Mouse (Mus musculus) erythroblast, adult 5-6 weeks (primary cell): ENCODE measurements around the gene E4f1. TPM values are rescaled to one million over a fixed set of nuclear protein-coding genes. Genes with fewer than 3 reads are reported as not detected.
"Not testable (repeated sequence)": the region's sequence is repeated elsewhere in the genome, so short reads cannot be mapped to it uniquely, and the experiment has no call there.

Experiments used
- ATAC-seq: replicated peaks from 2 replicates; pipeline ENCODE4 v1.8.0; 2016; ENCODE audit warnings: moderate number of reproducible peaks, mild to moderate bottlenecking, moderate TSS enrichment, inconsistent platforms; ENCODE audit not compliant: poor library complexity, low FRiP score, severe bottlenecking
- total RNA-seq, 2 experiments: library from RNA; stranded (forward) in 1 of 2; stranded (reverse) in 1 of 2; fragments of 150-400 nt in 1 of 2; fragments of 200-764, 138-1000 nt in 1 of 2; gene quantifications; 2 replicates each; pipeline versions ENCODE4 v1.2.3 to v1.2.4; 2015 to 2017; ENCODE audit warnings: low replicate concordance in 2 of 2

E4f1 gene
- total RNA-seq, 2 experiments from 2014 or later = 13.4 to 20.9 TPM

GRCm38 (mm10) chr17:24463374-24464133, 6.6 kb downstream of the E4f1 start:
- ATAC-seq = peak; percentile 16; the same call in 1 of the 2 replicates

DNA sequence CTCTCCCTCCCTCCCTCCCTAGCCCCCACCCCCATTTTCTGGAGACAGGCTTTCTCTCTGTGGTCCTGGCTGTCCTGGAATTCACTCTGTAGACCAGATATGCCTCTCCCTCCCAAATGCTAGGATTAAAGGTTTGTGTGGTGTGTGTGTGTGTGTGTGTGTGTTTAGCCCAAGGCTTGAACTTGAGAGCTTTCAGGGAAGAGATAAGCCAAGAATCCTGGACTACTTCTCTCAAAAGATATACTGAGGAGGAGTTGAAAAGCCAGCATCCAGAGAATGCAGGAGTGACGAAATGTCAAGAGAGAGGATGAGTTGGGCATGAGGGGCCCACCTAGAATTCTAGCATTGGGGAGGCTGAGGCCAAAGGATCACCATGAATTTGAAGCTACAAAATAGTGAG, 7.2 kb downstream of the E4f1 start:
- no peak for ATAC-seq

GRCm38 (mm10) chr17:24461580-24461979, 8.5 kb downstream of the E4f1 start:
- ATAC-seq = peak; percentile 76

DNA sequence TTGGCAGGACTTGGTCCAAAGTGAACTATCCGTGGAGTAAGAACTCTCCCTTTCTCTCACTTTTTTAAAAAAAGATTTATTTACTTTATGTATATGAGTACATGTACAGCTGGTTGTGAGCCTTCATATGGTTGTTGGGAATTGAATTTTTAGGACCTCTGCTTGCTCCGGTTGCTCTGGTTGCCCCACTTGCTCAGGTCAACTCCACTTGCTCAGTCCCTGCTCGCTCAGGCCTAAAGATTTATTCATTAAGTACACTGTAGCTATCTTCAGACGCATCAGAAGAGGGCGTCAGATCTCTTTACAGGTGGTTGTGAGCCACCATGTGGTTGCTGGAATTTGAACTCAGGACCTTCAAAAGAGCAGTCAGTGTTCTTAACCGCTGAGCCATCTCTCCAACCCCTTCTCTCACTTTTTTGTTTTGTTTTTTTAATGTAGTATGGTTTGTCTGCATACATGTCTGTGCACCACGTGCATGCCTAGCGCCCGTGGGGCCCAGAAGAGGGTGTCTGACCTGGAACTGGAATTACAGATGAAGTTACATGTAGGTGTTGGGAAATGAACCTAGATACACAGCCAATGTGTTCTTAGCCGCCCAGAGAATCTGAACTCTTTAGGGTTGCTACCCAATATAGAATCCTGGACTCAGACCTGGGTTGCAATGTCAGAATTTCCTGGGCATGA, 14.4 kb downstream of the E4f1 start:
- not testable (repeated sequence) for ATAC-seq

GRCm38 (mm10) chr17:24454756-24455522, 15.2 kb downstream of the E4f1 start:
- peak; percentile 93 for ATAC-seq

- peak; percentile 9; the same call in 1 of the 2 replicates for ATAC-seq
Measured at GRCm38 (mm10) chr17:24454218-24454755, 15.8 kb downstream of the E4f1 start.

- ATAC-seq = 0 out of 2 replicates have a peak, but pooled peaks have one; percentile 12
Measured at GRCm38 (mm10) chr17:24453372-24453771, 16.7 kb downstream of the E4f1 start.

DNA sequence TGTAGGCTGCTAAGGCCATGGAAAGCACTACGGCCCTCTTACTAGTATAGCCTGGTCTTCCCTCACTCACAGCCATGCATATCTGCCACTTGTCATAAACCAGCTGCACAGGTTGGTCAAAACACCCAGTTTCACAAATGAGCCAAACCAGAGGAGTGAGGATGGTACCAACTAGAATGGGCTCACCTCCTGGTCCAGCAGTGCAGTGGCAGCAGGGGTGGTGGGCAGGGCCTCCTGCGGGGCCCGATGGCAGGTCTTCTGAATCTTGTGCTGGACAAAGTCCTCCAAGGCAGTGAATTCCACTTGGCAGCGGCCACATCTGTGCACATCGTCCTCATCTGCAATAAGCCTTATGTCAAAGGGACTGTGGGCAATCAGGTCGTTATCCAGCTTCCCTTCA, 18.9 kb downstream of the E4f1 start:
- no peak for ATAC-seq

- no peak for ATAC-seq
Measured at GRCm38 (mm10) chr17:24449507-24449906, 20.6 kb downstream of the E4f1 start.

- ATAC-seq = no peak
Measured at GRCm38 (mm10) chr17:24446590-24446989, 23.5 kb downstream of the E4f1 start.

GRCm38 (mm10) chr17:24443409-24443808, 26.7 kb downstream of the E4f1 start:
- ATAC-seq = no peak

DNA sequence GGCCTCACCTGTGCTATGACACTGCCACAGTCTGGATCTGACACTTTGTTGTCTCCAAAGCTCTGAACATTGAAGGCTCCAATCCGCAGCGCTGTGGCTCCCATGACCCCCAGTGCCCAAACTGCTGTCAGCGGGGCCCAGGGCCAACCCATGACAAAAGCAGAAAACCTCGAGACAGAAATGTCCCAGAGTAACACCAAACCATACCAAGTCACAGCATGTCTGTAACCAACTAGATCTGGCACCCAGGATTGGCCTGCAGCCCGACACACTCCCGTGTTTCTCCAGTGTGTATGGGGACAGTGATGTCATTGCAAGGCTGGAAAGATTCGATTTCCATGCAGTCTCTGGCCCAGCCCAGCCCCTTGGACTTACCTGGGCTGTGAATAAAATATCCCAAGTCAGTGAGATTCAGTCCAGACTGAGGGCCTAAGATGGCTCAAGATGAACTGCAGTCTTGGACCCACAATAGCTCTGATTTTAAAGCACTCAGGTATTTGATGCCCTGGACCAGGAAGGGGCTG, 27.4 kb downstream of the E4f1 start, which contains the start of gene Dnase1l2:
TSS of gene Dnase1l2 (minus strand) at position 474 of the 524 bp plus-strand sequence.
- no peak for ATAC-seq

GRCm38 (mm10) chr17:24442107-24442506, 28.0 kb downstream of the E4f1 start:
- no peak for ATAC-seq

DNA sequence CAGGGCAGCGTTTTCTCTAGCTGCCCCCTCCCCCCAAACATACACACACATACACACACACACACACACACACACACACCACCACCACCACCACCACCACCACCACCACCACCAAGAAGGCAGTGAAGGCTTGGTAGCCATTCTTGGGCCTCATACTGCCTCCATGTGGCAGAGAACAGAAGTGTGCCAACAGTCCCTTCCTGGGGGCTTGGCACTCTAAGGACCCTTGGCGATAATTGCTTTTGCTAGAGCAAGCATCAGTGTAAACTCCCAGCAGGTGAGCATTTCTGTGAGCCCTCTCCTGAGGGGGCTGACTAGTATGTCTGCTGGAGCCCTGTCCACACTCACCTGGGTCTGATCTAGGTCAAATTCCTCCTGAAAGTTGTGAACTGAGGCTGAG, 29.0 kb downstream of the E4f1 start:
- no peak for ATAC-seq

- no peak for ATAC-seq
Measured at GRCm38 (mm10) chr17:24440377-24440776, 29.7 kb downstream of the E4f1 start.

GRCm38 (mm10) chr17:24437016-24437415, 33.1 kb downstream of the E4f1 start:
- peak; percentile 85 for ATAC-seq

DNA sequence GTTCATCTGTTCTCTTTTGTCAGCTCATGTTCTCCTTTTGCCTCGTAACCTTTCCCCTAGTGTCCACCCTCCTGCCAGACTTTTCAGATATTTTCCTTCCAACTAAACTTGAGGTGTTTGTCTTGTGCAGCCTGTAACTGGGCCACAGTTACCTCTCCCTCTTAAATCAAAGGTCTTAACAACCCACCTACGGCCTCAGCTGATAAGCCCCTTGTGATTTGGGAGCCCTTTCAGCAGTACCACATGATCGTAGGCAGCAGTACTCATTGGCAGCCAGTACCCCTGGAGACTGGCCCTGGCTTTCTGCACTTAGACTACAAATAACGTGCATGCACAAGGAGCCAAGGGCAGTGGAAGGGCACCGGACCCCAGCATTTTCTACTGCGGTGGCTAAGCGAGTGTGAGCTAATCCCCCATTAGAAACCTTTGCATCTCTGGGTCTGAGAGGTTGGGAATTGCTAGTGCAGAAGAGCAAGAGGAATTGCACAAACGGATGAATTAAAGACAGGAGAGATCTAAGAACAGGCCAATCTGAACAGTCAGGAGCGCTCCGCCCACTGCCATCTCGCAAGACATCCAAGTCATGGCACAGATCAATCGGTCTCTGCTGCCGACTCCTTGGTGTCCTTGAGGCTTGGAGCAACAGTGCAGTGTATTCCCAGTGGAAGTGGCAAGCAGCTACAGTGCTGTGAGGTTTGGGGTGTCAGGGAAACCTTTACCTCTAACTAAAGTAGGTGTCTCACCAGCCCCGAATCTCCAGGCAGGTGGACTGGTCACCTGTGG, 40.7 kb downstream of the E4f1 start:
- no peak for ATAC-seq

DNA sequence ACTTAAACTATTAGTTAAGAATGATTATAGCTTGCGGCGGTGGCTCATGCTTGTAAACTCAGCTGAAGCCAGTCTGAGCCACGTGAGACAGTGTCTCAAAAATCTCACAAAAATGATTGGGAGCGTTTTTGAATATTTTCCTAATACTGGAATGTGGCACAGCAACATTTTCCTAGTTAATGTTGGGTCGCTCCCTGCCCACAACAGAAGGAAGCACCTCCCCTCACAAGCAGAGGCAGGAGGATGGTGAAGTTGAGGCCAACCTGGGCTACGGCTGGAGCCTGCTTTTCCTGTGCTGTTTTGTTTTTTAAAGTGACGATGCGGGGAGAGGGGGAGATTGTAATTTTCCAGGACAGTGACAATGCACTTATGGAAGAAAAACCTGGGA, 42.9 kb downstream of the E4f1 start:
- peak; percentile 18; the same call in 1 of the 2 replicates for ATAC-seq
